Mouse (Mus musculus) lung, postnatal 0 days (tissue): ENCODE measurements around the gene Frmd8. TPM values are rescaled to one million over a fixed set of nuclear protein-coding genes. Genes with fewer than 3 reads are reported as not detected.

Experiments used
- ATAC-seq: fragments of 200-750 bp; cut with Nextera tagmentation; 2 replicates; pipeline ENCODE4 v1.8.0; 2017; ENCODE audit warnings: moderate library complexity
- DNase-seq: peaks from one replicate; pipeline ENCODE4 v3.0.0-alpha.2; 2016; ENCODE audit warnings: low spot score
- H3K27ac ChIP-seq: fragments of 300-500 bp; sonication (generic); 2 replicates; pipeline ENCODE4 v1.5.1; 2014; ENCODE audit warnings: antibody characterized with exemption, mild to moderate bottlenecking, low read length, mixed read lengths
- H3K27me3 ChIP-seq: fragments of 300-500 bp; sonication (generic); replicated peaks from 2 replicates; pipeline ENCODE4 v1.6.1; 2014; ENCODE audit warnings: low read length, mixed read lengths; ENCODE audit not compliant: insufficient read depth
- H3K36me3 ChIP-seq: fragments of 300-500 bp; sonication (generic); 2 replicates; pipeline ENCODE4 v1.6.1; 2014; ENCODE audit warnings: low read length, mixed read lengths; ENCODE audit not compliant: insufficient read depth
- H3K4me1 ChIP-seq: fragments of 300-500 bp; sonication (generic); 2 replicates; pipeline ENCODE4 v1.6.1; 2014; ENCODE audit warnings: antibody characterized with exemption, low read depth, low read length, mixed read lengths; ENCODE audit not compliant: insufficient read depth
- H3K4me2 ChIP-seq: fragments of 300-500 bp; sonication (generic); replicated peaks from 2 replicates; pipeline ENCODE4 v1.6.1; 2014; ENCODE audit warnings: low read depth, mild to moderate bottlenecking, low read length, moderate library complexity, mixed read lengths
- H3K4me3 ChIP-seq: fragments of 300-500 bp; sonication (generic); 2 replicates; pipeline ENCODE4 v1.5.1; 2014; ENCODE audit warnings: low read depth, low read length
- H3K9ac ChIP-seq: fragments of 300-500 bp; sonication (generic); replicated peaks from 2 replicates; pipeline ENCODE4 v1.6.1; 2014; ENCODE audit warnings: low read depth, mild to moderate bottlenecking
- H3K9me3 ChIP-seq: fragments of 300-500 bp; sonication (generic); 2 replicates; pipeline ENCODE4 v1.6.1; 2016; ENCODE audit warnings: low read length, mixed read lengths
- CTCF ChIP-seq: IDR thresholded peaks from 2 replicates; pipeline ENCODE4 v1.5.1; 2016; ENCODE audit warnings: antibody characterized with exemption, mild to moderate bottlenecking
- EP300 ChIP-seq: IDR thresholded peaks from 2 replicates; pipeline ENCODE4 v1.6.1; 2016; ENCODE audit warnings: antibody characterized with exemption, mild to moderate bottlenecking, control low read depth
- WGBS: fragments of 180-500 bp; shearing (Covaris S2); extraction: QIAGEN DNeasy Blood & Tissue Kit; methylation state at CpG from one replicate; pipeline ENCODE4 v1.1.7; 2014; 5-methylcytosine and 5-hydroxymethylcytosine counted together
- polyA plus RNA-seq: library from polyadenylated mRNA; unstranded; fragments of >200 nt; fragmentation: Nextera tagmentation; extraction: Ambion mirVana; gene quantifications from 2 replicates; pipeline ENCODE4 v1.2.1, GENCODE M21; 2015

Gene Frmd8
- polyA plus RNA-seq, 1 experiment from 2014 or later: 35.1 TPM

- 28% methylated on average over 12 of the region's 12 CpGs for WGBS
- peak; percentile 6; the same call in 1 of the 2 replicates for ATAC-seq
Observed at GRCm38 (mm10) chr19:5822174-5822833, 52.8 kb downstream of the Frmd8 start.

GRCm38 (mm10) chr19:5821847-5822173, 53.3 kb downstream of the Frmd8 start:
- Histone ChIP-seq H3K4me3 (no peak overlapping the region), H3K4me2 (no peak overlapping the region)
- 53% methylated on average over 5 of the region's 5 CpGs for WGBS

More at GRCm38 (mm10) chr19:5822174-5822833, 52.8 kb downstream of the Frmd8 start:
- DNase-seq: peak; percentile 79
- H3K4me1 ChIP-seq: peaks cover 24% of the 10 kb centered on the region
- TF ChIP-seq EP300 (peak; percentile 80), CTCF (0 out of 2 replicates have a peak, but pooled peaks have one; percentile 5)
- H3K27me3 ChIP-seq: no peaks in the 10 kb centered on the region
- H3K4me3 ChIP-seq: no peak overlapping the region
- 0 out of 2 replicates have a peak, but pooled peaks cover 8% of the 10 kb centered on the region for H3K36me3 ChIP-seq
- H3K4me2 ChIP-seq: no peak overlapping the region
- H3K9ac ChIP-seq: no peak overlapping the region
- peak overlapping the region; percentile 85 for H3K27ac ChIP-seq
- H3K9me3 ChIP-seq: no peaks in the 10 kb centered on the region

GRCm38 (mm10) chr19:5819549-5819948, 55.5 kb downstream of the Frmd8 start:
- ATAC-seq (peak; percentile 10; the same call in 1 of the 2 replicates), DNase-seq (peak; percentile 76)
- H3K36me3 ChIP-seq: no peaks in the 10 kb centered on the region
- no peaks in the 10 kb centered on the region for H3K27me3 ChIP-seq
- TF ChIP-seq CTCF (peak; percentile 74), EP300 (no peak)
- no peak overlapping the region for H3K4me3 ChIP-seq
- H3K4me2 ChIP-seq: no peak overlapping the region
- H3K9ac ChIP-seq: no peak overlapping the region
- 38% methylated on average over 12 of the region's 12 CpGs for WGBS
- peaks cover 26% of the 10 kb centered on the region for H3K4me1 ChIP-seq
- H3K9me3 ChIP-seq: no peaks in the 10 kb centered on the region
- H3K27ac ChIP-seq: peak overlapping the region; percentile 59; the same call in 1 of the 2 replicates

More at GRCm38 (mm10) chr19:5821847-5822173, 53.3 kb downstream of the Frmd8 start:
- ATAC-seq: no peak
- H3K4me1 ChIP-seq: peaks cover 24% of the 10 kb centered on the region
- H3K9me3 ChIP-seq: no peaks in the 10 kb centered on the region
- H3K36me3 ChIP-seq: 0 out of 2 replicates have a peak, but pooled peaks cover 8% of the 10 kb centered on the region
- no peaks in the 10 kb centered on the region for H3K27me3 ChIP-seq
- no peak for DNase-seq
- peak overlapping the region; percentile 85; the same call in 1 of the 2 replicates for H3K27ac ChIP-seq
- no peak overlapping the region for H3K9ac ChIP-seq
- no peak for TF ChIP-seq EP300
- no peak for TF ChIP-seq CTCF

- ATAC-seq (no peak), DNase-seq (no peak)
- 62% methylated on average over 6 of the region's 6 CpGs for WGBS
- no peak overlapping the region for H3K4me3 ChIP-seq
- no peaks in the 10 kb centered on the region for H3K27me3 ChIP-seq
- H3K9ac ChIP-seq: peak overlapping the region; percentile 23; the same call in 1 of the 2 replicates
- TF ChIP-seq CTCF (no peak), EP300 (no peak)
- H3K27ac ChIP-seq: peak overlapping the region; percentile 91; the same call in 1 of the 2 replicates
- H3K4me1 ChIP-seq: peaks cover 19% of the 10 kb centered on the region
- H3K36me3 ChIP-seq: no peaks in the 10 kb centered on the region
- no peaks in the 10 kb centered on the region for H3K9me3 ChIP-seq
- H3K4me2 ChIP-seq: no peak overlapping the region
Observed at GRCm38 (mm10) chr19:5818590-5818977, 56.5 kb downstream of the Frmd8 start.

- peak; percentile 82 for ATAC-seq
- H3K27me3 ChIP-seq: no peaks in the 10 kb centered on the region
- H3K4me2 ChIP-seq: peak overlapping the region; percentile 48
- H3K9ac ChIP-seq: peak overlapping the region; percentile 44
- peaks cover 19% of the 10 kb centered on the region for H3K4me1 ChIP-seq
- H3K9me3 ChIP-seq: no peaks in the 10 kb centered on the region
- H3K27ac ChIP-seq: peak overlapping the region; percentile 91
- peak; percentile 98 for DNase-seq
- whole genome bisulfite sequencing: 18% methylated on average over 21 of the region's 21 CpGs
- TF ChIP-seq CTCF: peak; percentile 94
- TF ChIP-seq EP300: peak; percentile 85
- no peaks in the 10 kb centered on the region for H3K36me3 ChIP-seq
- no peak overlapping the region for H3K4me3 ChIP-seq
Observed at GRCm38 (mm10) chr19:5817703-5818589, 57.1 kb downstream of the Frmd8 start.

GRCm38 (mm10) chr19:5815928-5816327, 59.1 kb downstream of the Frmd8 start:
- Histone ChIP-seq H3K27me3 (no peaks in the 10 kb centered on the region), H3K9ac (no peak overlapping the region), H3K4me3 (no peak overlapping the region), H3K4me1 (peaks cover 24% of the 10 kb centered on the region), H3K36me3 (no peaks in the 10 kb centered on the region), H3K4me2 (no peak overlapping the region), H3K27ac (peak overlapping the region; percentile 68; the same call in 1 of the 2 replicates), H3K9me3 (no peaks in the 10 kb centered on the region)
- WGBS: 61% methylated on average over 4 of the region's 4 CpGs
- TF ChIP-seq EP300 (no peak), CTCF (no peak)
- peak; percentile 15 for ATAC-seq
- peak; percentile 77 for DNase-seq
